Mouse (Mus musculus) bone marrow macrophage, adult 2 months (primary cell): ENCODE measurements around the gene Ikzf2.

Experiments
- CTCF ChIP-seq: IDR thresholded peaks from 2 replicates; pipeline ENCODE4 v1.5.1; 2012; ENCODE audit warnings: low read depth, mild to moderate bottlenecking, low read length, moderate library complexity
- POLR2A ChIP-seq: IDR thresholded peaks from 2 replicates; pipeline ENCODE4 v1.6.1; 2012; ENCODE audit warnings: mild to moderate bottlenecking, low read depth, low read length, borderline replicate concordance

DNA sequence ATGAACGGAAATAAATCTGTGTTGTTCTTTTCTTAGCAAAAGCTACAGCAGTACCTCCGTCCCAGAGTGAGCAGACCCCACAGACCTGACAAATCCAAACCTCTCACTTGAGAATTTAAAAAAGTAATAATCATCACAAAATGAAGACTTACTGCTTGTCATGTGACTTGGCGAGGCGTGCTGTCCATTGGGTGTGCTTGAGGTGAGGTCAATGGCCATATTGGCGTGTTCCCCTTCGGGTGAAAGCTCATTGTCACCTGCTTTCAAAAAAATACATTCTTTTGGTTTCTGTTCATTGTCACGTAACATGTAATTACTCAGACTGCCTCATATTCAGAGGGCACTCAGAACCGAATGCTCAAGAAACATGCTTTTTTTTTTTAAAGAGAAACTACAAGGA lies 4.0 kb downstream of the Ikzf2 start:
- TF ChIP-seq CTCF (no peak), POLR2A (no peak)
